Mouse (Mus musculus) MEL (cell line): Measurements from ENCODE around the gene Gtf2i. TPM values are rescaled to one million over a fixed set of nuclear protein-coding genes. Genes with fewer than 3 reads are reported as not detected.

Experiments
- DNase-seq: peaks from one replicate; pipeline ENCODE4 v3.0.0; 2011; ENCODE audit warnings: low read depth, low spot score
- H3K27ac ChIP-seq: 2 replicates; pipeline ENCODE4 v1.5.1; 2012; ENCODE audit warnings: low read depth, mild to moderate bottlenecking, control low read depth, low read length, moderate library complexity; ENCODE audit not compliant: control insufficient read depth
- H3K27me3 ChIP-seq, 2 experiments: fragments of 150-350 bp in 1 of 2; sonication (generic) in 1 of 2; 2 replicates each; pipeline ENCODE4 v1.6.1; 2012; ENCODE audit warnings: low read length in 2 of 2, mild to moderate bottlenecking in 2 of 2, improper control_type of control experiment in 1 of 2, moderate library complexity in 1 of 2; ENCODE audit not compliant: insufficient read depth in 2 of 2, control insufficient read depth in 1 of 2
- H3K36me3 ChIP-seq, 2 experiments: 2 replicates each; pipeline ENCODE4 v1.6.1; 2012 to 2014; ENCODE audit warnings: low read length in 2 of 2, improper control_type of control experiment in 1 of 2, inconsistent platforms in 1 of 2, mild to moderate bottlenecking in 1 of 2; ENCODE audit not compliant: insufficient read depth in 2 of 2, control insufficient read depth in 1 of 2
- H3K4me1 ChIP-seq, 2 experiments: fragments of 150-350 bp in 1 of 2; sonication (generic) in 1 of 2; 2 replicates each; pipeline ENCODE4 v1.6.1; 2012; ENCODE audit warnings: low read length in 2 of 2, improper control_type of control experiment in 1 of 2, mild to moderate bottlenecking in 1 of 2; ENCODE audit not compliant: insufficient read depth in 2 of 2, control insufficient read depth in 1 of 2
- H3K4me3 ChIP-seq, 2 experiments: fragments of 150-350 bp in 1 of 2; sonication (generic) in 1 of 2; 2 replicates each; pipeline ENCODE4 v1.5.1; 2012; ENCODE audit warnings: low read depth in 2 of 2, low read length in 2 of 2, mild to moderate bottlenecking in 2 of 2, moderate library complexity in 2 of 2, control low read depth in 1 of 2, improper control_type of control experiment in 1 of 2; ENCODE audit not compliant: control insufficient read depth in 1 of 2, insufficient read depth in 1 of 2
- H3K79me2 ChIP-seq: 2 replicates; pipeline ENCODE4 v1.6.1; 2012; ENCODE audit warnings: mild to moderate bottlenecking, low read length, moderate library complexity; ENCODE audit not compliant: control insufficient read depth, poor library complexity, insufficient read depth
- H3K9ac ChIP-seq: 2 replicates; pipeline ENCODE4 v1.6.1; 2012; ENCODE audit warnings: low read depth, mild to moderate bottlenecking, control low read depth, low read length, moderate library complexity; ENCODE audit not compliant: control insufficient read depth, poor library complexity, severe bottlenecking
- H3K9me3 ChIP-seq: fragments of 150-350 bp; sonication (generic); replicated peaks from 2 replicates; pipeline ENCODE4 v1.6.1; 2012; ENCODE audit warnings: mild to moderate bottlenecking, low read length, improper control_type of control experiment, moderate library complexity; ENCODE audit not compliant: insufficient read depth
- BHLHE40 ChIP-seq: IDR thresholded peaks from 2 replicates; pipeline ENCODE4 v1.6.1; 2012; ENCODE audit warnings: low read depth, mild to moderate bottlenecking, inconsistent platforms, low read length, improper control_type of control experiment, borderline replicate concordance
- CHD1 ChIP-seq: IDR thresholded peaks from 2 replicates; pipeline ENCODE4 v1.6.1; 2012; ENCODE audit warnings: low read depth, mild to moderate bottlenecking, inconsistent platforms, low read length, improper control_type of control experiment
- CTCF ChIP-seq, 3 experiments: IDR thresholded peaks in 2 of 3; conservative IDR thresholded peaks in 1 of 3; 2 replicates each; pipeline ENCODE4 v1.5.1; 2011 to 2012; ENCODE audit warnings: low read length in 3 of 3, low read depth in 2 of 3, mild to moderate bottlenecking in 2 of 3, improper control_type of control experiment in 1 of 3, inconsistent platforms in 1 of 3, mixed read lengths in 1 of 3, moderate library complexity in 1 of 3; ENCODE audit not compliant: control insufficient read depth in 1 of 3, insufficient read depth in 1 of 3, poor library complexity in 1 of 3, severe bottlenecking in 1 of 3
- E2F4 ChIP-seq: IDR thresholded peaks from 2 replicates; pipeline ENCODE4 v1.6.1; 2011; ENCODE audit warnings: low read depth, low read length, improper control_type of control experiment, borderline replicate concordance
- EP300 ChIP-seq, 2 experiments: IDR thresholded peaks; 2 replicates each; pipeline ENCODE4 v1.6.1; 2011; ENCODE audit warnings: improper control_type of control experiment in 2 of 2, low read length in 2 of 2, low read depth in 1 of 2, mild to moderate bottlenecking in 1 of 2
- GABPA ChIP-seq: IDR thresholded peaks from 2 replicates; pipeline ENCODE4 v1.6.1; 2012; ENCODE audit warnings: low read depth, mild to moderate bottlenecking, inconsistent platforms, low read length, improper control_type of control experiment, moderate library complexity
- HCFC1 ChIP-seq: IDR thresholded peaks from 2 replicates; pipeline ENCODE4 v1.6.1; 2012; ENCODE audit warnings: low read depth, mild to moderate bottlenecking, inconsistent platforms, low read length, improper control_type of control experiment, moderate library complexity
- JUND ChIP-seq: IDR thresholded peaks from 2 replicates; pipeline ENCODE4 v1.6.1; 2011; ENCODE audit warnings: low read depth, mild to moderate bottlenecking, improper control_type of control experiment, low read length
- KAT2A ChIP-seq: conservative IDR thresholded peaks from 2 replicates; pipeline ENCODE4 v1.6.1; 2012; ENCODE audit warnings: low read depth, low read length, improper control_type of control experiment, inconsistent platforms
- MAFK ChIP-seq: IDR thresholded peaks from 2 replicates; pipeline ENCODE4 v1.6.1; 2011; ENCODE audit warnings: low read depth, mild to moderate bottlenecking, low read length, improper control_type of control experiment, borderline replicate concordance
- MAX ChIP-seq: IDR thresholded peaks from 2 replicates; pipeline ENCODE4 v1.6.1; 2011; ENCODE audit warnings: low read length, improper control_type of control experiment
- MAZ ChIP-seq: IDR thresholded peaks from 2 replicates; pipeline ENCODE4 v1.6.1; 2012; ENCODE audit warnings: low read depth, mild to moderate bottlenecking, inconsistent platforms, low read length, improper control_type of control experiment
- MEF2A ChIP-seq: IDR thresholded peaks from 2 replicates; pipeline ENCODE4 v1.6.1; 2014; ENCODE audit warnings: low read depth, mild to moderate bottlenecking, inconsistent platforms, low read length, improper control_type of control experiment; ENCODE audit not compliant: poor library complexity, insufficient replicate concordance, severe bottlenecking; ENCODE audit errors: extremely low read depth
- MXI1 ChIP-seq: IDR thresholded peaks from 2 replicates; pipeline ENCODE4 v1.6.1; 2011; ENCODE audit warnings: mild to moderate bottlenecking, low read depth, low read length, improper control_type of control experiment
- MYB ChIP-seq: IDR thresholded peaks from 2 replicates; pipeline ENCODE4 v1.6.1; 2011; ENCODE audit warnings: mild to moderate bottlenecking, low read depth, low read length, improper control_type of control experiment
- MYC ChIP-seq: IDR thresholded peaks from 2 replicates; pipeline ENCODE4 v1.6.1; 2011; ENCODE audit warnings: low read depth, mild to moderate bottlenecking, low read length, improper control_type of control experiment, moderate library complexity
- NRF1 ChIP-seq: IDR thresholded peaks from 2 replicates; pipeline ENCODE4 v1.6.1; 2014; ENCODE audit warnings: low read depth, mild to moderate bottlenecking, inconsistent platforms, low read length, improper control_type of control experiment, moderate library complexity; ENCODE audit not compliant: poor library complexity, insufficient read depth, severe bottlenecking
- POLR2A ChIP-seq, 2 experiments: IDR thresholded peaks; 2 replicates each; pipeline ENCODE4 v1.6.1; 2011 to 2012; ENCODE audit warnings: low read length in 2 of 2, mild to moderate bottlenecking in 2 of 2, control low read depth in 1 of 2, improper control_type of control experiment in 1 of 2, low read depth in 1 of 2, moderate library complexity in 1 of 2; ENCODE audit not compliant: control insufficient read depth in 1 of 2, insufficient read depth in 1 of 2, poor library complexity in 1 of 2
- POLR2AphosphoS2 ChIP-seq: IDR thresholded peaks from 2 replicates; pipeline ENCODE4 v1.6.1; 2011; ENCODE audit warnings: low read length, improper control_type of control experiment
- POLR2AphosphoS5 ChIP-seq: IDR thresholded peaks from 2 replicates; pipeline ENCODE4 v1.6.1; 2012; ENCODE audit warnings: low read depth, borderline replicate concordance, mild to moderate bottlenecking, inconsistent platforms, low read length, moderate library complexity, mixed read lengths
- TBP ChIP-seq: IDR thresholded peaks from 2 replicates; pipeline ENCODE4 v1.8.0; 2011; ENCODE audit warnings: low read depth, low read length, improper control_type of control experiment
- USF1 ChIP-seq: IDR thresholded peaks from 2 replicates; pipeline ENCODE4 v1.6.1; 2014; ENCODE audit warnings: low read depth, mild to moderate bottlenecking, inconsistent platforms, low read length, improper control_type of control experiment, moderate library complexity
- USF2 ChIP-seq, 2 experiments: IDR thresholded peaks; 2 replicates each; pipeline ENCODE4 v1.6.1; 2011 to 2012; ENCODE audit warnings: improper control_type of control experiment in 2 of 2, low read length in 2 of 2, borderline replicate concordance in 1 of 2, inconsistent platforms in 1 of 2, low read depth in 1 of 2, mild to moderate bottlenecking in 1 of 2; ENCODE audit not compliant: insufficient read depth in 1 of 2
- ZC3H11A ChIP-seq: IDR thresholded peaks from 2 replicates; pipeline ENCODE4 v1.6.1; 2012; ENCODE audit warnings: low read depth, mild to moderate bottlenecking, inconsistent platforms, low read length, improper control_type of control experiment
- ZKSCAN1 ChIP-seq: IDR thresholded peaks from 2 replicates; pipeline ENCODE4 v1.6.1; 2012; ENCODE audit warnings: low read depth, mild to moderate bottlenecking, inconsistent platforms, low read length, improper control_type of control experiment, moderate library complexity
- ZNF384 ChIP-seq: IDR thresholded peaks from 2 replicates; pipeline ENCODE4 v1.6.1; 2012; ENCODE audit warnings: low read depth, mild to moderate bottlenecking, inconsistent platforms, low read length, improper control_type of control experiment
- polyA plus RNA-seq, 2 experiments: library from polyadenylated mRNA; stranded (reverse) in 1 of 2; unstranded in 1 of 2; fragments of >175 nt in 1 of 2; fragments of >200 nt in 1 of 2; gene quantifications; 2 replicates each; pipeline versions ENCODE4 v1.2.1 to v1.2.4; 2012; ENCODE audit warnings: low replicate concordance in 2 of 2, low read depth in 1 of 2; ENCODE audit not compliant: insufficient read length in 2 of 2, insufficient read depth in 1 of 2, missing spikeins in 1 of 2
- total RNA-seq: library from RNA; depleted of rRNA; stranded (reverse); fragments of 300-350 nt; gene quantifications from 2 replicates; pipeline ENCODE4 v1.2.3, GENCODE M21; 2012

Gene Gtf2i
- total and polyA plus RNA-seq, 3 experiments, result 46.7 to 151 (median 128) TPM

DNA sequence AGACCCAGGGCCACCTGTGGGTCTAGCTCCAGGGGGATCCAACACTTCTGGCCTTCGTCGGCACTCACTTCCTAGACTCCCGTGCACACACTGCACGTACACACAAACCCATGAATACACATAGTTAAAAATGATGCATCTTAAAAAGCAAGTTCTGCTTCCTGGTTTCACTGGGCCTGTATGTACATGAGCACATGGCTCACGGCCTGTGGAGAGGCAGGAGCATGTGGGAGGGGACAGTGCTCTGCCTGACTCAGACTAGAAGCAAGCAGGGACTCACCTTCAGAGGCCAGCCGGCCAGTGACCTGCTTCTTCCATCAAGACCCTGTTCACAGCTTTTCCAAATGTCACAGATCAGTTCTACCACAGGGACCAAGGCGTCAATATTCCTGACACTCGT lies 120.9 kb downstream of the Gtf2i start:
- no peak overlapping the region for H3K9ac ChIP-seq
- H3K9me3 ChIP-seq, result no peaks in the 10 kb centered on the region
- no peaks in the 10 kb centered on the region for H3K4me1 ChIP-seq
- TF ChIP-seq POLR2AphosphoS5 (no peak), MYC (no peak), POLR2AphosphoS2 (no peak), EP300 (IDR thresholded peaks at IDR 0.05; ENCODE audit: low read depth in 1 of 2, low read length in 2 of 2) (no peak), USF1 (no peak), ZC3H11A (no peak), NRF1 (no peak), TBP (no peak), MAFK (no peak), HCFC1 (no peak), POLR2A (IDR thresholded peaks at IDR 0.05; ENCODE audit: control insufficient read depth in 1 of 2, insufficient read depth in 1 of 2, low read depth in 1 of 2, low read length in 2 of 2, poor library complexity in 1 of 2) (no peak)
- H3K79me2 ChIP-seq, result no peaks in the 10 kb centered on the region
- H3K36me3 ChIP-seq, result no peaks in the 10 kb centered on the region
- H3K4me3 ChIP-seq, result no peak overlapping the region
- no peak overlapping the region for H3K27ac ChIP-seq
- no peak for DNase-seq
- H3K27me3 ChIP-seq, result no peaks in the 10 kb centered on the region

DNA sequence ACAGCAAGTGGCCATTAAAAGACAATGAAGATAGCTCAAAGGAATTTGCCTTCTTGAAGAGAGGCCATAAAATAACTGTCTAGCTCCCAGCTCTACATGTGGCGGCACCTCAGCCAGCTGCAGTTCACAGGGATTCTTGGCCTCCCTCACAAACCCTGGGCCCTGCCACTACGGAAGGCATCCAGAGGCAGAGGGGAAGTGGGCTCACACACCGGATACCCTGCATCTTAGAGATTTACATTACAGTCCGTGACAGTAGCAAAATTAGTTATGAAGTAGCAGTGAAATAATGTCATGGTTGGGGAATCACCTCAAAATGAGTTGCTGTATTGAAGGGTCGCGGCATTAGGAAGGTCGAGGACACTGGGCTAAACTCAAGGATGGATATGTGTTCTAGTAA lies 126.0 kb downstream of the Gtf2i start:
- DNase-seq, result no peak
- peaks cover 6% of the 10 kb centered on the region for H3K79me2 ChIP-seq
- no peak overlapping the region for H3K9ac ChIP-seq
- H3K36me3 ChIP-seq, result peaks cover 0 to 2% of the 10 kb centered on the region in 2 experiments; a peak in 2 of 4 replicates
- peaks cover 0 to under 1% of the 10 kb centered on the region in 2 experiments; a peak in 1 of 4 replicates for H3K4me1 ChIP-seq
- no peak overlapping the region for H3K27ac ChIP-seq
- TF ChIP-seq MXI1 (no peak), BHLHE40 (no peak), USF1 (no peak), POLR2AphosphoS5 (no peak), JUND (no peak), EP300 (IDR thresholded peaks at IDR 0.05; ENCODE audit: low read depth in 1 of 2, low read length in 2 of 2) (no peak), ZNF384 (no peak), HCFC1 (no peak), GABPA (no peak), MYC (no peak), MYB (no peak), ZKSCAN1 (no peak), USF2 (IDR thresholded peaks at IDR 0.05; ENCODE audit: borderline replicate concordance in 1 of 2, insufficient read depth in 1 of 2, low read depth in 1 of 2, low read length in 2 of 2) (no peak), MEF2A (no peak), E2F4 (no peak), KAT2A (no peak), CTCF (IDR thresholded peaks at IDR 0.05 in 2 of 3, conservative IDR thresholded peaks at IDR 0.05 in 1 of 3; ENCODE audit: control insufficient read depth in 1 of 3, insufficient read depth in 1 of 3, low read depth in 2 of 3, low read length in 3 of 3, poor library complexity in 1 of 3, severe bottlenecking in 1 of 3) (no peak), MAZ (no peak), CHD1 (no peak), MAX (no peak)
- no peaks in the 10 kb centered on the region for H3K27me3 ChIP-seq
- no peak overlapping the region for H3K4me3 ChIP-seq
- no peaks in the 10 kb centered on the region for H3K9me3 ChIP-seq
